Mouse (Mus musculus) hindbrain, embryonic 12.5 days (tissue): ENCODE data around the gene Vezt. TPM values are rescaled to one million over a fixed set of nuclear protein-coding genes. Genes with fewer than 3 reads are reported as not detected.

Source experiments
- ATAC-seq: fragments of 200-750 bp; cut with Nextera tagmentation; 2 replicates; pipeline ENCODE4 v1.8.0; 2017; ENCODE audit warnings: moderate TSS enrichment; ENCODE audit not compliant: low FRiP score
- H3K27ac ChIP-seq: fragments of 300-500 bp; sonication (generic); 2 replicates; pipeline ENCODE4 v1.5.1; 2016; ENCODE audit warnings: mild to moderate bottlenecking
- H3K27me3 ChIP-seq: fragments of 300-500 bp; sonication (generic); 2 replicates; pipeline ENCODE4 v1.6.1; 2016; ENCODE audit warnings: mild to moderate bottlenecking
- H3K36me3 ChIP-seq: fragments of 300-500 bp; sonication (generic); 2 replicates; pipeline ENCODE4 v1.6.1; 2016; ENCODE audit warnings: mild to moderate bottlenecking
- H3K4me1 ChIP-seq: fragments of 300-500 bp; sonication (generic); 2 replicates; pipeline ENCODE4 v1.6.1; 2016
- H3K4me2 ChIP-seq: fragments of 300-500 bp; sonication (generic); replicated peaks from 2 replicates; pipeline ENCODE4 v1.6.1; 2016; ENCODE audit warnings: mild to moderate bottlenecking
- H3K4me3 ChIP-seq: fragments of 300-500 bp; sonication (generic); 2 replicates; pipeline ENCODE4 v1.5.1; 2016; ENCODE audit warnings: mild to moderate bottlenecking
- H3K9ac ChIP-seq: fragments of 300-500 bp; sonication (generic); 2 replicates; pipeline ENCODE4 v1.6.1; 2016; ENCODE audit warnings: mild to moderate bottlenecking, moderate library complexity
- H3K9me3 ChIP-seq: fragments of 300-500 bp; sonication (generic); replicated peaks from 2 replicates; pipeline ENCODE4 v1.6.1; 2016; ENCODE audit warnings: mild to moderate bottlenecking
- WGBS: fragments of 180-500 bp; shearing (Covaris S2); methylation state at CpG from one replicate; pipeline ENCODE4 v1.1.7; 2016; 5-methylcytosine and 5-hydroxymethylcytosine counted together
- polyA plus RNA-seq: library from polyadenylated mRNA; unstranded; fragments of >200 nt; fragmentation: Nextera tagmentation; extraction: Ambion mirVana; gene quantifications from 2 replicates; pipeline ENCODE4 v1.2.1, GENCODE M21; 2016

Gene Vezt
- polyA plus RNA-seq, 1 experiment from 2014 or later: 58.1 TPM

- Histone ChIP-seq H3K4me1 (peaks cover 19% of the 10 kb centered on the region), H3K4me3 (peak overlapping the region; percentile 59), H3K36me3 (peaks cover 5% of the 10 kb centered on the region; the same call in 1 of the 2 replicates), H3K9me3 (no peaks in the 10 kb centered on the region), H3K27ac (peak overlapping the region; percentile 56), H3K9ac (peak overlapping the region; percentile 78), H3K4me2 (peak overlapping the region; percentile 61), H3K27me3 (no peaks in the 10 kb centered on the region)
- ATAC-seq: peak; percentile 87
- 2% methylated on average over 30 of the region's 30 CpGs for WGBS
These were observed 550 bp downstream of the Vezt start for GRCm38 (mm10) chr10:94034876-94035657.

GRCm38 (mm10) chr10:94031164-94031563, 4.5 kb downstream of the Vezt start:
- no peak for ATAC-seq
- Histone ChIP-seq H3K4me1 (peaks cover 19% of the 10 kb centered on the region), H3K36me3 (peaks cover 17% of the 10 kb centered on the region), H3K9ac (no peak overlapping the region), H3K4me2 (no peak overlapping the region), H3K4me3 (no peak overlapping the region), H3K9me3 (no peaks in the 10 kb centered on the region), H3K27me3 (no peaks in the 10 kb centered on the region), H3K27ac (no peak overlapping the region)
- WGBS: 93% methylated on average over 6 of the region's 6 CpGs

- Histone ChIP-seq H3K4me2 (no peak overlapping the region), H3K36me3 (peaks cover 33% of the 10 kb centered on the region), H3K9me3 (no peaks in the 10 kb centered on the region), H3K27ac (no peak overlapping the region), H3K9ac (no peak overlapping the region), H3K27me3 (no peaks in the 10 kb centered on the region), H3K4me1 (peaks cover 7% of the 10 kb centered on the region), H3K4me3 (no peak overlapping the region)
- no peak for ATAC-seq
- WGBS: 85% methylated on average over 6 of the region's 6 CpGs
These were observed 7.1 kb downstream of the Vezt start for GRCm38 (mm10) chr10:94028493-94028892.

GRCm38 (mm10) chr10:94025079-94025478, 10.5 kb downstream of the Vezt start:
- H3K36me3 ChIP-seq: peaks cover 29% of the 10 kb centered on the region
- H3K9me3 ChIP-seq: no peaks in the 10 kb centered on the region
- H3K4me1 ChIP-seq: no peaks in the 10 kb centered on the region
- no peak overlapping the region for H3K4me2 ChIP-seq
- no peak overlapping the region for H3K4me3 ChIP-seq
- no peaks in the 10 kb centered on the region for H3K27me3 ChIP-seq
- no peak overlapping the region for H3K9ac ChIP-seq
- no peak overlapping the region for H3K27ac ChIP-seq
- WGBS: 94% methylated on average over 8 of the region's 8 CpGs
- 0 out of 2 replicates have a peak, but pooled peaks have one; percentile 35 for ATAC-seq

GRCm38 (mm10) chr10:94021059-94021458, 14.6 kb downstream of the Vezt start:
- Histone ChIP-seq H3K27ac (no peak overlapping the region), H3K9me3 (no peaks in the 10 kb centered on the region), H3K4me2 (no peak overlapping the region), H3K4me1 (no peaks in the 10 kb centered on the region), H3K9ac (no peak overlapping the region), H3K4me3 (no peak overlapping the region), H3K27me3 (no peaks in the 10 kb centered on the region), H3K36me3 (peaks cover 16% of the 10 kb centered on the region)
- 90% methylated on average over 4 of the region's 4 CpGs for WGBS
- ATAC-seq: no peak

- Histone ChIP-seq H3K4me2 (no peak overlapping the region), H3K4me3 (no peak overlapping the region), H3K9ac (no peak overlapping the region), H3K9me3 (no peaks in the 10 kb centered on the region), H3K27me3 (no peaks in the 10 kb centered on the region), H3K27ac (no peak overlapping the region), H3K4me1 (no peaks in the 10 kb centered on the region), H3K36me3 (peaks cover 14% of the 10 kb centered on the region)
- ATAC-seq: no peak
- WGBS: 79% methylated on average over 5 of the region's 5 CpGs
These were observed 15.0 kb downstream of the Vezt start for GRCm38 (mm10) chr10:94020587-94020986.

DNA sequence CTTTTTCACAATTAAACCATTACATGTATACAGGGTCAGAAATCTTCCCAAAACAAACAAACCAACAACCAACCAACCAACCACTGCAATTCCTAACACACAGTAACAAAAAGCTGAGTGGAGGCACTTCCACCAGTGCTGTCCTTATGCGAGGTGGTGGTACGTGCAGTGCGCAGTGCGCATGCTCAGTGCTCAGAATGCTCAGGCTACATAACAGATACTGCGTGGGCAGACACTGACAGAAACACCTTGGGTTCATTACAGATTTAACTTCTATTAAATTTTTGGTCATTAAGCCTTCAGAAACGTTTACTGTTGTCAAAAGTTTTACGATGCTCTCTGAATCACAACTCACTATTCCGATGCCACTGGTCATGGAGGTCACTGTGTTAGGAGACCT, 18.2 kb downstream of the Vezt start:
- ATAC-seq: no peak
- no peak overlapping the region for H3K27ac ChIP-seq
- H3K4me1 ChIP-seq: no peaks in the 10 kb centered on the region
- no peaks in the 10 kb centered on the region for H3K9me3 ChIP-seq
- H3K9ac ChIP-seq: no peak overlapping the region
- H3K27me3 ChIP-seq: no peaks in the 10 kb centered on the region
- H3K4me3 ChIP-seq: no peak overlapping the region
- H3K36me3 ChIP-seq: no peaks in the 10 kb centered on the region; the same call in 1 of the 2 replicates
- WGBS: 97% methylated on average over 8 of the region's 8 CpGs
- H3K4me2 ChIP-seq: no peak overlapping the region

DNA sequence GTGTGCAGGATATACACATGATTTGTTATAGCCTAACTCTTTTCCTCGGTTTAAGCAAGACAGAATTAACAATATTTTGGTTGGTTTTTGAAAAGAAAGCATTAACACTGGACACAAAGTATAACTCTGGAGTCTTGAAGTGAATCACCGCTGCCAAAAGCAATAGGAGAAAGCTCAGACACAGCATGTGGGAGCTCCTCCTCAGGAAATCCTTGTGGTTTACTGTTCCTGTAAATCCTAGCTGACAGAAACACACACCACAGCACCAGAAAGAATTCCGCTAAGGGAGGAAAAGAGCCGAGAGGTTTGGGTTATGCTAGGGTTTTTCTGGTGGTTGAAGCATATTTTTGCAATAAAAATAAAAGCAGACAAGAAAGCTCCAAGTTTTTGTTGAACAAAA, 21.4 kb downstream of the Vezt start:
- Histone ChIP-seq H3K9me3 (no peaks in the 10 kb centered on the region), H3K27me3 (no peaks in the 10 kb centered on the region), H3K4me3 (no peak overlapping the region), H3K9ac (no peak overlapping the region), H3K4me1 (0 out of 2 replicates have a peak, but pooled peaks cover 2% of the 10 kb centered on the region), H3K36me3 (no peaks in the 10 kb centered on the region), H3K4me2 (no peak overlapping the region), H3K27ac (no peak overlapping the region)
- 77% methylated on average over 4 of the region's 4 CpGs for WGBS
- no peak for ATAC-seq

DNA sequence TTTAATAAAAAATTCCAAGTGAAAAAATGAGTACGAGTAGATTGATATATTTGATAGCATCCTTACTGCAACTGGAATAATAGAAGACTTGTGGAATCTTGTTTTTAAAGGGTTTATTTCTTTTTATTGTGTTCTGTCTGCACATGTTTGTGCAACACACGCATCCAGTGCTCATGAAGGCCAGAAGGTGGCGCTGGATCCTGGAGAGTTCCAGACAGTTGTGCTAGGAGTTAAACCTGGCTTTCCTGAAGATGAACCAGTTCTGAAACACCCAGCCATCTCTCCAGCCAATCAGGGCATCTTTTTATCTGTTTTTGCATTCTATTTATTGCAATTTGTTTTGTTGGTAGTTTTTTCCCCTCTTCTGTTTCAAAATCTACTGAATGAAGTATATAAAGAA, 22.4 kb downstream of the Vezt start:
- no peak for ATAC-seq
- no peaks in the 10 kb centered on the region for H3K27me3 ChIP-seq

DNA sequence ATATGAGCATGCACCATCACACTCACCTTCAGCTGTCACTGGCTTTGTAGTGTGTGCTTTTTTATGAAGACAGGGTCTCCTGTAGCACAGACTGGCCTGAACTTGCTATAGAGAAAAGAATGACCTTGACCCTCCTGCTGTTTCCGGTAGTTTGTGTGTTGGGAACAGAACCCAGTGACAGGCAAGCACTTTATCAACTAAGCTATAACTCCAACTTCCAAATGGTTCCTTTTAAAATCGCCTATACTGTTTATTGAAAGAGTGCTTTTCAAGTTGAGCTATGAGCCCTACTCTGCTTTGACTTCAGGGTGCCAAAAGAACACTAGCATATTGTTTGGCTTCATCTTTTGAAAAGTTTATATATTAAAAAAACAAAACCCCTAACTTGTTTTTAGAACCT, 24.6 kb downstream of the Vezt start:
- WGBS: 66% methylated on average over 2 of the region's 2 CpGs

More for the DNA sequence above, 22.4 kb downstream of the Vezt start:
- Histone ChIP-seq H3K4me1 (0 out of 2 replicates have a peak, but pooled peaks cover 2% of the 10 kb centered on the region), H3K36me3 (no peaks in the 10 kb centered on the region), H3K9me3 (no peaks in the 10 kb centered on the region), H3K9ac (no peak overlapping the region), H3K27ac (no peak overlapping the region), H3K4me2 (no peak overlapping the region), H3K4me3 (no peak overlapping the region)
- WGBS: 50% methylated on average over 3 of the region's 3 CpGs

DNA sequence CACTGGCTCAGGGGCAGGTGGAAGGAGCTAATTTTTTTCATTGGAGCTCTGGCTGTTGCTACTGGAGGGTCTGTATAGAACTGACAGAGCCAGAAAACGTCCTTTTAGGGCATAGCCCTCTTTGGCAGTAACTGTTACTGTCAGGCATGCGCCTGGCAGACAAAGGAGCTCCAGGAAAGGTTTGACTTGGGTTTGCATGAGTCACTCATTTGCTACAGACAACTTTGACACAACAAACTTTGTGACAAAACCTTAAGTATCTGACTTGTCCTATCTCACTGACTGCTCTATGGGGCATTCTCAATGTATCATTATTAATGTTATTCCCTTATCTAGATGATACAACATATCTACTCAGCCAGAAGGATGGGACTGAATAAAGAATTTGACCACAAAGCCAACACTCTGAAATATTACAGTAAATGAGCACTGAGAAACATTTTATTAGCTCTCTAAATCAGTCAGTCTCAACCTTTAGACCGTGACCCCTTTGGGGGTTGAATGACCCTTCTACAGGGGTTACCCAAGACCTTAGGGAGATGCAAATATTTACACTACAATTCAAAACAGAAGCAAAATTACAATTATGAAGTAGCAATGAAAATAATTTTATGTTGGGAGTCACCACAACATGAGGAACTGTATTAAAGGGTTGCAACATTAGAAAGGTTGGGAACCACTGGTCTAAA, 25.5 kb downstream of the Vezt start:
- Histone ChIP-seq H3K4me1 (0 out of 2 replicates have a peak, but pooled peaks cover 2% of the 10 kb centered on the region), H3K27me3 (no peaks in the 10 kb centered on the region), H3K4me2 (no peak overlapping the region), H3K27ac (no peak overlapping the region), H3K9ac (no peak overlapping the region), H3K36me3 (peaks cover 13% of the 10 kb centered on the region), H3K4me3 (no peak overlapping the region), H3K9me3 (no peaks in the 10 kb centered on the region)
- 83% methylated on average over 3 of the region's 3 CpGs for WGBS
- no peak for ATAC-seq

More for the DNA sequence above, 24.6 kb downstream of the Vezt start:
- H3K27ac ChIP-seq: no peak overlapping the region; the same call in 1 of the 2 replicates
- no peaks in the 10 kb centered on the region for H3K27me3 ChIP-seq
- no peaks in the 10 kb centered on the region for H3K9me3 ChIP-seq
- H3K9ac ChIP-seq: no peak overlapping the region
- no peak for ATAC-seq
- H3K4me1 ChIP-seq: 0 out of 2 replicates have a peak, but pooled peaks cover 2% of the 10 kb centered on the region
- no peak overlapping the region for H3K4me3 ChIP-seq
- H3K4me2 ChIP-seq: no peak overlapping the region
- peaks cover 5% of the 10 kb centered on the region for H3K36me3 ChIP-seq

- H3K9ac ChIP-seq: no peak overlapping the region
- peaks cover 15% of the 10 kb centered on the region for H3K36me3 ChIP-seq
- WGBS: 92% methylated on average over 2 of the region's 2 CpGs
- H3K27me3 ChIP-seq: no peaks in the 10 kb centered on the region
- 0 out of 2 replicates have a peak, but pooled peaks cover 2% of the 10 kb centered on the region for H3K4me1 ChIP-seq
- no peak overlapping the region for H3K27ac ChIP-seq
- no peak overlapping the region for H3K4me3 ChIP-seq
- H3K4me2 ChIP-seq: no peak overlapping the region
- H3K9me3 ChIP-seq: no peaks in the 10 kb centered on the region
- no peak for ATAC-seq
These were observed 27.3 kb downstream of the Vezt start for GRCm38 (mm10) chr10:94008356-94008755.
